Mouse (Mus musculus): ENCODE data around the gene Gapvd1. TPM values are rescaled to one million over a fixed set of nuclear protein-coding genes. Genes with fewer than 3 reads are reported as not detected.
"Not testable (repeated sequence)": the region's sequence is repeated elsewhere in the genome, so short reads cannot be mapped to it uniquely, and the experiment has no call there.

Gapvd1 gene
- polyA plus RNA-seq, 1 experiment from 2014 or later: 122 TPM

- no peak overlapping the region for H3K9ac ChIP-seq
- no peak for ATAC-seq (ENCODE audit: low FRiP score)
- no peak overlapping the region for H3K4me3 ChIP-seq
- WGBS: 66% methylated on average over 2 of the region's 2 CpGs
- H3K9me3 ChIP-seq: no peaks in the 10 kb centered on the region
- no peak overlapping the region for H3K27ac ChIP-seq
- H3K27me3 ChIP-seq: no peaks in the 10 kb centered on the region
- H3K36me3 ChIP-seq: no peaks in the 10 kb centered on the region
- H3K4me1 ChIP-seq (replicated peaks): no peaks in the 10 kb centered on the region
- no peak overlapping the region for H3K4me2 ChIP-seq
These were observed 7.8 kb upstream of the Gapvd1 start for GRCm38 (mm10) chr2:34762872-34763271.

GRCm38 (mm10) chr2:34762174-34762573 is 7.1 kb upstream of the Gapvd1 start:
- no peak overlapping the region for H3K4me2 ChIP-seq
- no peaks in the 10 kb centered on the region for H3K27me3 ChIP-seq
- no peak for ATAC-seq (ENCODE audit: low FRiP score)

GRCm38 (mm10) chr2:34761272-34761671 is 6.2 kb upstream of the Gapvd1 start:
- H3K4me2 ChIP-seq; H3K4me3 ChIP-seq; H3K9ac ChIP-seq; H3K27me3 ChIP-seq; H3K36me3 ChIP-seq; H3K4me1 ChIP-seq (replicated peaks); H3K9me3 ChIP-seq; ATAC-seq (ENCODE audit: low FRiP score); H3K27ac ChIP-seq: not testable (repeated sequence)
- 93% methylated on average over 5 of the region's 5 CpGs for WGBS

More at GRCm38 (mm10) chr2:34762174-34762573, 7.1 kb upstream of the Gapvd1 start:
- no peaks in the 10 kb centered on the region for H3K9me3 ChIP-seq
- 91% methylated on average over 2 of the region's 2 CpGs for WGBS
- no peak overlapping the region for H3K4me3 ChIP-seq
- H3K27ac ChIP-seq: no peak overlapping the region
- H3K4me1 ChIP-seq (replicated peaks): no peaks in the 10 kb centered on the region
- no peaks in the 10 kb centered on the region for H3K36me3 ChIP-seq
- H3K9ac ChIP-seq: no peak overlapping the region

- no peak overlapping the region for H3K9ac ChIP-seq
- no peak overlapping the region for H3K4me2 ChIP-seq
- no peaks in the 10 kb centered on the region for H3K9me3 ChIP-seq
- H3K4me3 ChIP-seq: no peak overlapping the region
- WGBS: 64% methylated on average over 1 of the region's 1 CpGs
- ATAC-seq (ENCODE audit: low FRiP score): no peak
- H3K27me3 ChIP-seq: no peaks in the 10 kb centered on the region
- H3K36me3 ChIP-seq: no peaks in the 10 kb centered on the region
- H3K4me1 ChIP-seq (replicated peaks): peaks cover 13% of the 10 kb centered on the region
- H3K27ac ChIP-seq: no peak overlapping the region
These were observed 2.3 kb upstream of the Gapvd1 start for GRCm38 (mm10) chr2:34757341-34757740.

GRCm38 (mm10) chr2:34753811-34754550 is 1.1 kb downstream of the Gapvd1 start:
- peak; percentile 94 for ATAC-seq (ENCODE audit: low FRiP score)
- no peaks in the 10 kb centered on the region for H3K9me3 ChIP-seq
- H3K4me3 ChIP-seq: peak overlapping the region; percentile 95
- H3K4me1 ChIP-seq (replicated peaks): peaks cover 31% of the 10 kb centered on the region
- H3K27me3 ChIP-seq: no peaks in the 10 kb centered on the region
- no peaks in the 10 kb centered on the region for H3K36me3 ChIP-seq
- peak overlapping the region; percentile 98 for H3K27ac ChIP-seq
- H3K4me2 ChIP-seq: peak overlapping the region; percentile 68
- H3K9ac ChIP-seq: peak overlapping the region; percentile 97
- under 1% methylated on average over 91 of the region's 106 CpGs for WGBS

- ATAC-seq (ENCODE audit: low FRiP score): no peak
- no peak overlapping the region for H3K27ac ChIP-seq
- no peak overlapping the region for H3K4me3 ChIP-seq
- no peaks in the 10 kb centered on the region for H3K27me3 ChIP-seq
- H3K36me3 ChIP-seq: peaks cover 3% of the 10 kb centered on the region
- H3K9ac ChIP-seq: no peak overlapping the region
- no peak overlapping the region for H3K4me2 ChIP-seq
- no peaks in the 10 kb centered on the region for H3K9me3 ChIP-seq
- peaks cover 30% of the 10 kb centered on the region for H3K4me1 ChIP-seq (replicated peaks)
- WGBS: 84% methylated on average over 2 of the region's 2 CpGs
These were observed 4.8 kb downstream of the Gapvd1 start for GRCm38 (mm10) chr2:34750245-34750644.

GRCm38 (mm10) chr2:34748479-34748878 is 6.6 kb downstream of the Gapvd1 start:
- Histone ChIP-seq H3K4me1 (replicated peaks) (peaks cover 25% of the 10 kb centered on the region), H3K9me3 (no peaks in the 10 kb centered on the region), H3K4me3 (no peak overlapping the region), H3K9ac (no peak overlapping the region), H3K4me2 (no peak overlapping the region), H3K27ac (no peak overlapping the region), H3K27me3 (no peaks in the 10 kb centered on the region), H3K36me3 (peaks cover 9% of the 10 kb centered on the region)
- WGBS: 97% methylated on average over 4 of the region's 4 CpGs
- ATAC-seq (ENCODE audit: low FRiP score): no peak

- WGBS: 98% methylated on average over 2 of the region's 2 CpGs
- H3K9ac ChIP-seq: no peak overlapping the region
- no peak overlapping the region for H3K27ac ChIP-seq
- no peak overlapping the region for H3K4me3 ChIP-seq
- H3K27me3 ChIP-seq: no peaks in the 10 kb centered on the region
- H3K9me3 ChIP-seq: no peaks in the 10 kb centered on the region
- ATAC-seq (ENCODE audit: low FRiP score): no peak
- H3K36me3 ChIP-seq: peaks cover 17% of the 10 kb centered on the region
- H3K4me2 ChIP-seq: no peak overlapping the region
- H3K4me1 ChIP-seq (replicated peaks): peaks cover 3% of the 10 kb centered on the region; the same call in 1 of the 2 replicates
These were observed 9.4 kb downstream of the Gapvd1 start for GRCm38 (mm10) chr2:34745673-34746072.

- ATAC-seq (ENCODE audit: low FRiP score): no peak
- Histone ChIP-seq H3K27ac (no peak overlapping the region), H3K4me2 (no peak overlapping the region), H3K36me3 (peaks cover 17% of the 10 kb centered on the region), H3K9me3 (no peaks in the 10 kb centered on the region), H3K4me1 (replicated peaks) (no peaks in the 10 kb centered on the region), H3K9ac (no peak overlapping the region), H3K4me3 (no peak overlapping the region), H3K27me3 (no peaks in the 10 kb centered on the region)
- 92% methylated on average over 8 of the region's 8 CpGs for WGBS
These were observed 10.6 kb downstream of the Gapvd1 start for GRCm38 (mm10) chr2:34744476-34744875.

- no peak for ATAC-seq (ENCODE audit: low FRiP score)
These were observed 12.4 kb downstream of the Gapvd1 start for GRCm38 (mm10) chr2:34742675-34743074.

GRCm38 (mm10) chr2:34741390-34742159 is 13.5 kb downstream of the Gapvd1 start:
- no peak for ATAC-seq (ENCODE audit: low FRiP score)
- Histone ChIP-seq H3K27ac (no peak overlapping the region), H3K4me2 (no peak overlapping the region), H3K27me3 (no peaks in the 10 kb centered on the region), H3K9ac (no peak overlapping the region), H3K4me3 (no peak overlapping the region), H3K4me1 (replicated peaks) (no peaks in the 10 kb centered on the region), H3K9me3 (no peaks in the 10 kb centered on the region), H3K36me3 (peaks cover 17% of the 10 kb centered on the region)
- 93% methylated on average over 12 of the region's 12 CpGs for WGBS

More at GRCm38 (mm10) chr2:34742675-34743074, 12.4 kb downstream of the Gapvd1 start:
- Histone ChIP-seq H3K9ac (no peak overlapping the region), H3K36me3 (peaks cover 17% of the 10 kb centered on the region), H3K4me3 (no peak overlapping the region), H3K4me2 (no peak overlapping the region), H3K9me3 (no peaks in the 10 kb centered on the region), H3K4me1 (replicated peaks) (no peaks in the 10 kb centered on the region), H3K27ac (no peak overlapping the region), H3K27me3 (no peaks in the 10 kb centered on the region)
- 95% methylated on average over 8 of the region's 8 CpGs for WGBS

- no peak for ATAC-seq (ENCODE audit: low FRiP score)
- no peaks in the 10 kb centered on the region for H3K9me3 ChIP-seq
- H3K27me3 ChIP-seq: no peaks in the 10 kb centered on the region
- H3K4me2 ChIP-seq: no peak overlapping the region
- 96% methylated on average over 1 of the region's 1 CpGs for WGBS
- H3K9ac ChIP-seq: no peak overlapping the region
- H3K4me3 ChIP-seq: no peak overlapping the region
- H3K27ac ChIP-seq: no peak overlapping the region
- peaks cover 15% of the 10 kb centered on the region for H3K36me3 ChIP-seq
- H3K4me1 ChIP-seq (replicated peaks): no peaks in the 10 kb centered on the region
These were observed 15.2 kb downstream of the Gapvd1 start for GRCm38 (mm10) chr2:34739684-34740391.
